ENCODE assay signal across 16 mouse cellular contexts in genomic region chr16:5452971-5453370, GRCm38 (mm10).
DNase-seq lines count a peak whose midpoint lies in the region; ATAC-seq lines count a peak whose summit lies in the region.
"Had no signal": no experiment of that assay in that cellular context is flagged by ENCODE, and none has a peak within 500 bp of the region (broad histone marks: within the 10 kb centered on the region; RNA-seq: fewer than 3 reads in every experiment).

No protein-coding gene starts in this region.

- peak; percentile 4 for DNase-seq in spleen, adult 12 weeks (ENCODE audit: low spot score)
- DNase-seq in spleen, postnatal 14 days (ENCODE audit: low spot score in 2 of 2) = no peak
- DNase-seq in thymus, postnatal 25 days = peak; percentile 71
- no peak for DNase-seq in gastrocnemius, adult 8-10 months (ENCODE audit: low spot score in 2 of 2)
- DNase-seq in heart, postnatal 14 days = no peak
- DNase-seq: adrenal gland, postnatal 10 days; cerebellum, adult 11-12 months; cerebellum, postnatal 36 days; kidney, adult 2 months; kidney, postnatal 25 days; layer of hippocampus, adult 9-11 months; right cerebral cortex, postnatal 14 days had no signal

- ATAC-seq in activated CD4-positive, CD25-positive, alpha-beta regulatory T cell, adult 4 months = peak; percentile 73
- ATAC-seq in megakaryocyte progenitor cell, adult 5-6 weeks (replicated peaks; ENCODE audit: poor library complexity) = peak; percentile 57
- no peak for ATAC-seq in megakaryocyte-erythroid progenitor cell, adult 5-6 weeks (replicated peaks; ENCODE audit: low FRiP score, low TSS enrichment, poor library complexity, severe bottlenecking)
- ATAC-seq: forebrain, embryonic 14.5 days had no signal

- intact Hi-C loops in heart, postnatal 14 days (cut with DNase I) = no loop called here

Comparison
In these comparisons a context has a peak if more than half of its experiments do, and no peak if none do; other contexts are left out.
1. DNase-seq: peak in spleen, adult 12 weeks (single experiment) and thymus, postnatal 25 days (single experiment); none in spleen, postnatal 14 days (0 of 2), gastrocnemius, adult 8-10 months (0 of 2) and heart, postnatal 14 days (0 of 2).